Mouse (Mus musculus) lung, adult 2 months (tissue): ENCODE measurements around the gene Abcb8.

ENCODE experiments used
- CTCF ChIP-seq: fragments of 200-500 bp; IDR thresholded peaks from 2 replicates; pipeline ENCODE4 v1.5.1; 2011; ENCODE audit warnings: mild to moderate bottlenecking, low read length, control low read depth; ENCODE audit not compliant: insufficient read depth
- POLR2A ChIP-seq: fragments of 200-500 bp; IDR thresholded peaks from 2 replicates; pipeline ENCODE4 v1.6.1; 2011; ENCODE audit warnings: low read depth, mild to moderate bottlenecking, control low read depth, low read length, borderline replicate concordance; ENCODE audit errors: extremely low read depth

- TF ChIP-seq POLR2A (peak; percentile 58; the same call in 1 of the 2 replicates), CTCF (no peak)
Observed at GRCm38 (mm10) chr5:24424861-24425411, 31.5 kb downstream of the Abcb8 start.
